Mouse (Mus musculus) kidney, adult 9 months (tissue): ENCODE measurements around the gene Olfr68.
"Not testable (repeated sequence)": the region's sequence is repeated elsewhere in the genome, so short reads cannot be mapped to it uniquely, and the experiment has no call there.

ENCODE experiments used
- DNase-seq: peaks from one replicate; pipeline ENCODE4 v3.0.0; 2022

The Olfr68 gene

GRCm38 (mm10) chr7:103779598-103779997, at the start of gene Olfr68:
TSS of gene Olfr68 (minus strand) at chr7:103779698.
- no peak for DNase-seq

- DNase-seq, result no peak
Observed at GRCm38 (mm10) chr7:103827808-103828207, 48.3 kb upstream of the Olfr68 start, which contains the start of gene Hbb-bs. TSS of gene Hbb-bs (minus strand) at chr7:103828096.

- not testable (repeated sequence) for DNase-seq
Observed at GRCm38 (mm10) chr7:103827139-103827538, 47.6 kb upstream of the Olfr68 start.

GRCm38 (mm10) chr7:103826255-103826887, 46.9 kb upstream of the Olfr68 start:
- DNase-seq, result no peak

- DNase-seq, result no peak
Observed at GRCm38 (mm10) chr7:103825536-103826254, 46.2 kb upstream of the Olfr68 start.

GRCm38 (mm10) chr7:103824597-103824996, 45.1 kb upstream of the Olfr68 start:
- DNase-seq, result no peak

- not testable (repeated sequence) for DNase-seq
Observed at GRCm38 (mm10) chr7:103815085-103815484, 35.6 kb upstream of the Olfr68 start.

GRCm38 (mm10) chr7:103813766-103814165, 34.3 kb upstream of the Olfr68 start, which contains the start of gene Hbb-bt:
TSS of gene Hbb-bt (minus strand) at chr7:103813996.
- no peak for DNase-seq

GRCm38 (mm10) chr7:103813152-103813551, 33.7 kb upstream of the Olfr68 start:
- not testable (repeated sequence) for DNase-seq

GRCm38 (mm10) chr7:103812174-103812573, 32.7 kb upstream of the Olfr68 start:
- no peak for DNase-seq

- no peak for DNase-seq
Observed at GRCm38 (mm10) chr7:103811223-103811845, 31.8 kb upstream of the Olfr68 start.

GRCm38 (mm10) chr7:103810746-103811145, 31.2 kb upstream of the Olfr68 start:
- no peak for DNase-seq

- DNase-seq, result no peak
Observed at GRCm38 (mm10) chr7:103810296-103810695, 30.8 kb upstream of the Olfr68 start.

GRCm38 (mm10) chr7:103809801-103810155, 30.3 kb upstream of the Olfr68 start:
- DNase-seq, result no peak

- no peak for DNase-seq
Observed at GRCm38 (mm10) chr7:103808971-103809800, 29.7 kb upstream of the Olfr68 start.

- not testable (repeated sequence) for DNase-seq
Observed at GRCm38 (mm10) chr7:103808120-103808519, 28.6 kb upstream of the Olfr68 start.

GRCm38 (mm10) chr7:103806856-103807255, 27.4 kb upstream of the Olfr68 start:
- DNase-seq, result peak; percentile 15

- DNase-seq, result no peak
Observed at GRCm38 (mm10) chr7:103792669-103793388, 13.3 kb upstream of the Olfr68 start.

GRCm38 (mm10) chr7:103791721-103792120, 12.2 kb upstream of the Olfr68 start, which contains the start of gene Olfr67:
TSS of gene Olfr67 (minus strand) at chr7:103791821.
- DNase-seq, result no peak

GRCm38 (mm10) chr7:103777652-103778051, 1.8 kb downstream of the Olfr68 start:
- not testable (repeated sequence) for DNase-seq

GRCm38 (mm10) chr7:103771494-103771893, 8.0 kb downstream of the Olfr68 start, which contains the start of gene Olfr69:
TSS of gene Olfr69 (minus strand) at chr7:103771594.
- DNase-seq, result no peak

GRCm38 (mm10) chr7:103767687-103768086, 11.8 kb downstream of the Olfr68 start:
- not testable (repeated sequence) for DNase-seq
